ENCODE assay signal across 30 mouse cellular contexts in the genomic region with DNA sequence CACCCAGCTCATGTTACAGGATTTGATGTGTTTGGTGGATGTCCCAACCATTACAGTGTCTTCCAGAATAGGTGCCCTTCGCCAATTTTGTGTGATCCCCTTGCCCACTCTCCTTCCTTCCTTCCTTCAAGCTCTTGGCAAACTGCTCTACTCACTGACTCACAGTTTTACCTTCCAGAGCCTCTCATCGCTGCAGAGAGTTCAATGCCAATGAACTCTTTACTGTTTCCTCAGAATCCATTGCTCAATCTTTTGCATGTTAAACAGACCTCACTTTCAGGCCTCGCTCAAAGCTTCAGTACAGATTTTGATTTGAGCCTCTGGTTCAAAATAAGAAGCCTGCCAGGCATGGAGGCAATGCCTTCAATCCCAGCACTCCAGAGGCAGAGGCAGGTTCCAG. TPM values are rescaled to one million over a fixed set of nuclear protein-coding genes. Genes with fewer than 3 reads are reported as not detected.
DNase-seq lines count a peak whose midpoint lies in the region; ATAC-seq and TF ChIP-seq lines count a peak whose summit lies in the region.
"Had no signal": no experiment of that assay in that cellular context is flagged by ENCODE, and none has a peak within 500 bp of the region (broad histone marks: within the 10 kb centered on the region; RNA-seq: fewer than 3 reads in every experiment).

No protein-coding gene starts in this region.

- no peaks in the 10 kb centered on the region for H3K27me3 ChIP-seq in liver, adult 2 months (ENCODE audit: control insufficient read depth, insufficient read depth, low read length)
- no peaks in the 10 kb centered on the region; the same call in 1 of the 2 replicates for H3K27me3 ChIP-seq in liver, embryonic 11.5 days (replicated peaks; ENCODE audit: control insufficient read depth, insufficient read depth, low read length)
- H3K27me3 ChIP-seq: CH12.LX; embryonic facial prominence, embryonic 12.5 days; embryonic facial prominence, embryonic 15.5 days; heart, embryonic 12.5 days; heart, embryonic 15.5 days had no signal

- H3K79me2 ChIP-seq in liver, adult 2 months (ENCODE audit: control insufficient read depth, insufficient read depth, low read length) = no peaks in the 10 kb centered on the region

- H3K9me3 ChIP-seq in liver, embryonic 11.5 days (ENCODE audit: control insufficient read depth, low read length) = no peaks in the 10 kb centered on the region
- H3K9me3 ChIP-seq: embryonic facial prominence, embryonic 12.5 days; embryonic facial prominence, embryonic 15.5 days; G1E; heart, embryonic 12.5 days; heart, embryonic 15.5 days had no signal

- H3K4me2 ChIP-seq in liver, embryonic 11.5 days = no peak overlapping the region
- H3K4me2 ChIP-seq: embryonic facial prominence, embryonic 12.5 days; embryonic facial prominence, embryonic 15.5 days; heart, embryonic 12.5 days; heart, embryonic 15.5 days; hindbrain, embryonic 14.5 days had no signal

- peaks cover 2% of the 10 kb centered on the region for H3K4me1 ChIP-seq in liver, adult 2 months (ENCODE audit: control insufficient read depth, insufficient read depth, low read length)
- H3K4me1 ChIP-seq in liver, embryonic 11.5 days (replicated peaks; ENCODE audit: control insufficient read depth, insufficient read depth, low read length) = no peaks in the 10 kb centered on the region
- H3K4me1 ChIP-seq: embryonic facial prominence, embryonic 12.5 days; embryonic facial prominence, embryonic 15.5 days; heart, embryonic 12.5 days; heart, embryonic 15.5 days had no signal

- ATAC-seq in liver, embryonic 11.5 days (replicated peaks; ENCODE audit: low FRiP score) = no peak
- ATAC-seq: forebrain, embryonic 14.5 days; forebrain, postnatal 0 days; hindbrain, postnatal 0 days; inflammation-experienced regulatory T-cells, adult 6 months had no signal

- H3K36me3 ChIP-seq in liver, adult 2 months (ENCODE audit: control insufficient read depth, insufficient read depth, low read length) = no peaks in the 10 kb centered on the region
- no peaks in the 10 kb centered on the region for H3K36me3 ChIP-seq in liver, embryonic 11.5 days (ENCODE audit: control insufficient read depth, insufficient read depth, low read length)
- H3K36me3 ChIP-seq: embryonic facial prominence, embryonic 12.5 days; embryonic facial prominence, embryonic 15.5 days; G1E; heart, embryonic 12.5 days; heart, embryonic 15.5 days had no signal

- no peak for TF ChIP-seq POLR2A in liver, adult 2 months (IDR thresholded peaks at IDR 0.05; ENCODE audit: extremely low read depth, insufficient read depth, low read length)

- H3K4me3 ChIP-seq in liver, adult 2 months (ENCODE audit: insufficient read depth, low read depth, low read length) = no peak overlapping the region
- no peak overlapping the region for H3K4me3 ChIP-seq in liver, embryonic 11.5 days (ENCODE audit: low read depth, low read length)
- H3K4me3 ChIP-seq: embryonic facial prominence, embryonic 12.5 days; embryonic facial prominence, embryonic 15.5 days; gastrocnemius, adult 2 months; heart, embryonic 12.5 days; heart, embryonic 15.5 days had no signal

- no peak for TF ChIP-seq CTCF in liver, adult 2 months (IDR thresholded peaks at IDR 0.05; ENCODE audit: low read depth, low read length)

- H3K27ac ChIP-seq in liver, adult 2 months (replicated peaks; ENCODE audit: insufficient read depth, low read depth, low read length) = no peak overlapping the region
- H3K27ac ChIP-seq in liver, embryonic 11.5 days (ENCODE audit: low read depth, low read length) = no peak overlapping the region
- H3K27ac ChIP-seq: embryonic facial prominence, embryonic 12.5 days; embryonic facial prominence, embryonic 15.5 days; gastrocnemius, adult 2 months; heart, embryonic 15.5 days; hindbrain, embryonic 14.5 days; hindbrain, postnatal 0 days had no signal

- H3K9ac ChIP-seq in liver, adult 2 months (ENCODE audit: low read depth, low read length) = no peak overlapping the region
- no peak overlapping the region for H3K9ac ChIP-seq in liver, embryonic 11.5 days (ENCODE audit: low read depth, low read length)
- H3K9ac ChIP-seq: embryonic facial prominence, embryonic 12.5 days; embryonic facial prominence, embryonic 15.5 days; forebrain, postnatal 0 days; heart, embryonic 12.5 days; heart, embryonic 15.5 days; hindbrain, embryonic 14.5 days had no signal

- DNase-seq in liver, adult 2 months (ENCODE audit: extremely low read depth, low read depth, low spot score) = peak; percentile 35
- no peak for DNase-seq in liver, embryonic 11.5 days (ENCODE audit: low spot score)
- DNase-seq in lung, postnatal 36 days = peak; percentile 15
- DNase-seq in lung, postnatal 10 days = no peak
- DNase-seq in 416B (ENCODE audit: low read depth) = peak; percentile 54
- no peak for DNase-seq in right cerebral cortex, adult 2 months (ENCODE audit: low spot score in 2 of 2)
- DNase-seq: adrenal gland, adult 8-10 months; adrenal gland, postnatal 36 days; B cell, adult 2 months; cerebellum, adult 18-20 months; cerebellum, adult 9-10 months; cerebellum, postnatal 14 days; forebrain, postnatal 0 days; gastrocnemius, adult 2 months; gastrocnemius, postnatal 14 days; heart, adult 18-20 months; heart, postnatal 10 days; heart, postnatal 4 days had no signal

- WGBS in liver, adult 2 months = 31% methylated on average over 3 of the region's 3 CpGs
- 74% methylated on average over 3 of the region's 3 CpGs for WGBS in liver, embryonic 11.5 days

RNA-seq across cellular contexts. Expression of a gene that starts 5.7 kb away (rescaled TPM):
- total RNA-seq in liver, adult 2 months (2014; rRNA removed) = not detected in 2 replicates
- polyA plus RNA-seq in liver, adult 2 months (2012; rRNA removed) = not detected in 2 replicates
- 0.26 TPM in 1 of 2 replicates, not detected in the other for polyA plus RNA-seq in liver, embryonic 11.5 days (2014; fragmentation: Nextera tagmentation; extraction: Ambion mirVana)
- total RNA-seq: G1E; gastrocnemius, adult 2 months; gastrocnemius, postnatal 14 days; heart, adult 18-20 months; heart, postnatal 10 days; hindbrain, postnatal 0 days had no signal
- polyA plus RNA-seq: forebrain, embryonic 11.5 days; frontal cortex, adult 2 months; G1E; heart, embryonic 12.5 days; heart, embryonic 15.5 days; inflammation-experienced regulatory T-cells, adult 6 months had no signal

RNA-seq across cellular contexts. Expression of a gene that starts 36.0 kb away (rescaled TPM):
- 24.3 and 28.7 TPM in 2 replicates for total RNA-seq in liver, adult 2 months (2014; rRNA removed)
- polyA plus RNA-seq in liver, adult 2 months (2012; rRNA removed) = 3.2 and 4.3 TPM in 2 replicates
- polyA plus RNA-seq in liver, embryonic 11.5 days (2014; fragmentation: Nextera tagmentation; extraction: Ambion mirVana) = 7.9 and 10.9 TPM in 2 replicates

RNA-seq across cellular contexts. Expression of a gene that starts 59.0 kb away (rescaled TPM):
- 10.5 and 11.6 TPM in 2 replicates for total RNA-seq in liver, adult 2 months (2014; rRNA removed)
- polyA plus RNA-seq in liver, adult 2 months (2012; rRNA removed) = 5.2 and 5.5 TPM in 2 replicates
- 37.1 and 38.6 TPM in 2 replicates for polyA plus RNA-seq in liver, embryonic 11.5 days (2014; fragmentation: Nextera tagmentation; extraction: Ambion mirVana)

Comparison
In these comparisons a context has a peak if more than half of its experiments do, and no peak if none do; other contexts are left out.
1. DNase-seq: peak in liver, adult 2 months (single experiment), lung, postnatal 36 days (single experiment) and 416B (single experiment); none in liver, embryonic 11.5 days (single experiment), lung, postnatal 10 days (single experiment) and right cerebral cortex, adult 2 months (0 of 2).